Mouse (Mus musculus) heart, embryonic 10.5 days (tissue): Measurements from ENCODE around the gene Trib3. TPM values are rescaled to one million over a fixed set of nuclear protein-coding genes. Genes with fewer than 3 reads are reported as not detected.

ENCODE experiments used
- DNase-seq: peaks from one replicate; pipeline ENCODE4 v3.0.0-alpha.2; 2017; ENCODE audit warnings: low spot score
- H3K27ac ChIP-seq: fragments of 300-500 bp; sonication (generic); 2 replicates; pipeline ENCODE4 v1.5.1; 2016; ENCODE audit warnings: mild to moderate bottlenecking
- H3K27me3 ChIP-seq: fragments of 300-500 bp; sonication (generic); 2 replicates; pipeline ENCODE4 v1.6.1; 2016; ENCODE audit warnings: mild to moderate bottlenecking; ENCODE audit not compliant: poor library complexity, insufficient read depth, severe bottlenecking
- H3K36me3 ChIP-seq: fragments of 300-500 bp; sonication (generic); 2 replicates; pipeline ENCODE4 v1.6.1; 2016; ENCODE audit warnings: mild to moderate bottlenecking, moderate library complexity
- H3K4me1 ChIP-seq: fragments of 300-500 bp; sonication (generic); 2 replicates; pipeline ENCODE4 v1.6.1; 2016; ENCODE audit warnings: mild to moderate bottlenecking
- H3K4me3 ChIP-seq: fragments of 300-500 bp; sonication (generic); 2 replicates; pipeline ENCODE4 v1.5.1; 2016; ENCODE audit warnings: mild to moderate bottlenecking, moderate library complexity
- H3K9me3 ChIP-seq: fragments of 300-500 bp; sonication (generic); 2 replicates; pipeline ENCODE4 v1.6.1; 2016; ENCODE audit warnings: mild to moderate bottlenecking, moderate library complexity
- WGBS: fragments of 180-500 bp; shearing (Covaris S2); methylation state at CpG from one replicate; pipeline ENCODE4 v1.1.7; 2016; 5-methylcytosine and 5-hydroxymethylcytosine counted together
- polyA plus RNA-seq: library from polyadenylated mRNA; unstranded; fragments of >200 nt; fragmentation: Nextera tagmentation; extraction: Ambion mirVana; gene quantifications from 2 replicates; pipeline ENCODE4 v1.2.1, GENCODE M21; 2016

Trib3 gene
- 5.1 and 5.3 TPM in 2 replicates for polyA plus RNA-seq

- Histone ChIP-seq H3K27me3 (peaks cover 17% of the 10 kb centered on the region), H3K36me3 (no peaks in the 10 kb centered on the region), H3K27ac (peak within 1 kb of the TSS; percentile 84), H3K9me3 (no peaks in the 10 kb centered on the region), H3K4me1 (peaks cover 27% of the 10 kb centered on the region), H3K4me3 (peak within 1 kb of the TSS; percentile 73)
- peak; percentile 96 for DNase-seq
- WGBS = under 1% methylated on average over 50 of the region's 52 CpGs
Measured at GRCm38 (mm10) chr2:152343329-152344213, at the start of gene Trib3. Gene Trib3 (minus strand): TSS chr2:152344032.

- Histone ChIP-seq H3K36me3 (0 out of 2 replicates have a peak, but pooled peaks cover 7% of the 10 kb centered on the region), H3K27me3 (no peaks in the 10 kb centered on the region), H3K27ac (peak overlapping the region; percentile 43; the same call in 1 of the 2 replicates), H3K4me3 (peak overlapping the region; percentile 10; the same call in 1 of the 2 replicates), H3K9me3 (no peaks in the 10 kb centered on the region), H3K4me1 (peaks cover 34% of the 10 kb centered on the region)
- 48% methylated on average over 9 of the region's 9 CpGs for WGBS
- DNase-seq = no peak
Measured at GRCm38 (mm10) chr2:152393225-152394017, 49.6 kb upstream of the Trib3 start.

- H3K4me1 ChIP-seq = peaks cover 32% of the 10 kb centered on the region
- H3K9me3 ChIP-seq = no peaks in the 10 kb centered on the region
- no peak overlapping the region for H3K27ac ChIP-seq
- no peak overlapping the region for H3K4me3 ChIP-seq
- H3K27me3 ChIP-seq = no peaks in the 10 kb centered on the region
- DNase-seq = no peak
- 14% methylated on average over 3 of the region's 3 CpGs for whole genome bisulfite sequencing
- H3K36me3 ChIP-seq = 0 out of 2 replicates have a peak, but pooled peaks cover 7% of the 10 kb centered on the region
Measured at GRCm38 (mm10) chr2:152392786-152393185, 49.0 kb upstream of the Trib3 start.

- no peaks in the 10 kb centered on the region for H3K36me3 ChIP-seq
- H3K27ac ChIP-seq = no peak overlapping the region
- H3K27me3 ChIP-seq = no peaks in the 10 kb centered on the region
- no peaks in the 10 kb centered on the region for H3K4me1 ChIP-seq
- WGBS = 79% methylated on average over 4 of the region's 4 CpGs
- H3K4me3 ChIP-seq = no peak overlapping the region
- DNase-seq = no peak
- no peaks in the 10 kb centered on the region for H3K9me3 ChIP-seq
Measured at GRCm38 (mm10) chr2:152384191-152384590, 40.4 kb upstream of the Trib3 start.

GRCm38 (mm10) chr2:152376345-152376741 is 32.5 kb upstream of the Trib3 start, which contains the start of gene Nrsn2:
Gene Nrsn2 (minus strand): TSS chr2:152376638.
- H3K36me3 ChIP-seq = no peaks in the 10 kb centered on the region
- H3K4me1 ChIP-seq = peaks cover 24% of the 10 kb centered on the region
- WGBS = 3% methylated on average over 16 of the region's 16 CpGs
- no peaks in the 10 kb centered on the region for H3K9me3 ChIP-seq
- no peak for DNase-seq
- H3K4me3 ChIP-seq = peak within 1 kb of the TSS; percentile 42
- peaks cover 38% of the 10 kb centered on the region for H3K27me3 ChIP-seq
- peak within 1 kb of the TSS; percentile 50 for H3K27ac ChIP-seq

GRCm38 (mm10) chr2:152375652-152376344 is 32.0 kb upstream of the Trib3 start:
- Histone ChIP-seq H3K9me3 (no peaks in the 10 kb centered on the region), H3K27ac (peak overlapping the region; percentile 50), H3K27me3 (peaks cover 38% of the 10 kb centered on the region), H3K36me3 (no peaks in the 10 kb centered on the region), H3K4me3 (peak overlapping the region; percentile 42), H3K4me1 (peaks cover 24% of the 10 kb centered on the region)
- DNase-seq = no peak
- 5% methylated on average over 21 of the region's 21 CpGs for WGBS

GRCm38 (mm10) chr2:152373547-152373946 is 29.7 kb upstream of the Trib3 start:
- H3K27me3 ChIP-seq = peaks cover 46% of the 10 kb centered on the region
- no peak overlapping the region for H3K4me3 ChIP-seq

GRCm38 (mm10) chr2:152372661-152373060 is 28.8 kb upstream of the Trib3 start:
- peaks cover 43% of the 10 kb centered on the region for H3K27me3 ChIP-seq
- H3K4me3 ChIP-seq = no peak overlapping the region
- no peaks in the 10 kb centered on the region for H3K36me3 ChIP-seq
- DNase-seq = no peak
- WGBS = 61% methylated on average over 4 of the region's 4 CpGs
- no peaks in the 10 kb centered on the region for H3K9me3 ChIP-seq
- H3K4me1 ChIP-seq = peaks cover 36% of the 10 kb centered on the region
- no peak overlapping the region for H3K27ac ChIP-seq

More at GRCm38 (mm10) chr2:152373547-152373946, 29.7 kb upstream of the Trib3 start:
- Histone ChIP-seq H3K27ac (no peak overlapping the region), H3K4me1 (peaks cover 35% of the 10 kb centered on the region), H3K9me3 (no peaks in the 10 kb centered on the region), H3K36me3 (no peaks in the 10 kb centered on the region)
- 80% methylated on average over 9 of the region's 9 CpGs for WGBS
- no peak for DNase-seq

GRCm38 (mm10) chr2:152372104-152372503 is 28.3 kb upstream of the Trib3 start:
- Histone ChIP-seq H3K27ac (no peak overlapping the region), H3K4me1 (peaks cover 36% of the 10 kb centered on the region), H3K27me3 (peaks cover 38% of the 10 kb centered on the region), H3K36me3 (no peaks in the 10 kb centered on the region), H3K9me3 (no peaks in the 10 kb centered on the region), H3K4me3 (no peak overlapping the region)
- no peak for DNase-seq
- WGBS = 81% methylated on average over 7 of the region's 7 CpGs

- H3K36me3 ChIP-seq = no peaks in the 10 kb centered on the region
- H3K4me3 ChIP-seq = peak overlapping the region; percentile 27; the same call in 1 of the 2 replicates
- DNase-seq = peak; percentile 86
- 20% methylated on average over 14 of the region's 14 CpGs for WGBS
- no peak overlapping the region for H3K27ac ChIP-seq
- H3K9me3 ChIP-seq = no peaks in the 10 kb centered on the region
- H3K27me3 ChIP-seq = peaks cover 8% of the 10 kb centered on the region; the same call in 1 of the 2 replicates
- H3K4me1 ChIP-seq = peaks cover 15% of the 10 kb centered on the region
Measured at GRCm38 (mm10) chr2:152368532-152369140, 24.8 kb upstream of the Trib3 start.

- no peak for DNase-seq
- H3K4me3 ChIP-seq = no peak overlapping the region
- peaks cover 8% of the 10 kb centered on the region; the same call in 1 of the 2 replicates for H3K27me3 ChIP-seq
- no peak overlapping the region for H3K27ac ChIP-seq
- no peaks in the 10 kb centered on the region for H3K9me3 ChIP-seq
- peaks cover 18% of the 10 kb centered on the region for H3K4me1 ChIP-seq
- 60% methylated on average over 5 of the region's 5 CpGs for WGBS
- H3K36me3 ChIP-seq = no peaks in the 10 kb centered on the region
Measured at GRCm38 (mm10) chr2:152367917-152368316, 24.1 kb upstream of the Trib3 start.
